Mouse (Mus musculus): ENCODE data around the gene Col4a1. TPM values are rescaled to one million over a fixed set of nuclear protein-coding genes. Genes with fewer than 3 reads are reported as not detected.

Col4a1 gene
- polyA plus RNA-seq, 1 experiment from 2014 or later, result 130 TPM

DNA sequence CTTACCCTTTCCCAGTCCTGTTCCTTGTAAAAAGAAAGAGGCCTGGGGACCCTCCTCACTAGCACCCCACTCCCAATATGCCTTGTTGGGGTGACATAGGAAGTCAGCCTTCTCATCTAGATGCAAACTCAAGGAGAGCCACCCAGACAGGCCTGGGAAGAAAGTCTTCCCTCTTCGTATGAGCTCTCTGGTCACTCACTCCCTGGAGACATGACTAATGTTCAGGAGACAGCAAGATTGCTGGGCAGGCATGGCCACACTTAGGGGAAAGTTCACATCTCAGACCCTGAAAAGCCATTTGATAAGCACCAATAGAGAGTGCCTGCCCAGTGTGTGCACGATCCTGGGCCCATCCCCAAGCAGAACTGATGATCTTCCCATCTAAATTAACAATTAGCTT is 2.6 kb downstream of the Col4a1 start:
- H3K27ac ChIP-seq (ENCODE audit: low read depth, low read length), result no peak overlapping the region
- no peaks in the 10 kb centered on the region for H3K9me3 ChIP-seq (ENCODE audit: control insufficient read depth, low read length)
- no peaks in the 10 kb centered on the region for H3K36me3 ChIP-seq (ENCODE audit: control insufficient read depth, insufficient read depth, low read length)
- DNase-seq (ENCODE audit: low spot score) (no peak), ATAC-seq (ENCODE audit: insufficient read depth, low FRiP score, low TSS enrichment) (no peak)
- 65% methylated on average over 2 of the region's 2 CpGs for WGBS
- H3K4me1 ChIP-seq (ENCODE audit: control insufficient read depth, insufficient read depth, low read length), result peaks cover 13% of the 10 kb centered on the region
- no peak overlapping the region for H3K9ac ChIP-seq (ENCODE audit: low read length)
- H3K4me2 ChIP-seq (ENCODE audit: low read depth), result peak overlapping the region; percentile 20
- H3K4me3 ChIP-seq (ENCODE audit: low read depth, low read length), result no peak overlapping the region
- H3K27me3 ChIP-seq (ENCODE audit: control insufficient read depth, insufficient read depth, low read length), result peaks cover 30% of the 10 kb centered on the region

DNA sequence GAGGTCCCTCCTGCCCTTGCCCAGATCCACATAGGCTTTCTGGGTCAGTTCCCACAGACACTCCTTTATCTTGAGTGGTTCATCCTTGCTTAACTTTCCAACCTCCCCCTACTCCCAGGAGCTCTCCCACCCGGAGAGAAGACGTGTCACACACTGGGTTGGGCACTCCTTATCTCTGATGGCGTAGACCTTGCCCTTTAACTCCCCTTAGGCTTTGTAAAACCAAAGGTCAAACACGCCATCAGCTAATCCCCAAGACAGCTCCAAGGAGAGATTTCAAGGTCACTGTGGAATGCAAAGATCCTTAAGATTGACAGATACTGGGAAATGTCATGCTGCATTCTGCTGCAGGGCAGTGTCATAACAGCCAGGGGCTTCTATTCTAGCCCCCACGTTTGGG is 3.4 kb downstream of the Col4a1 start:
- 62% methylated on average over 5 of the region's 5 CpGs for WGBS
- DNase-seq (ENCODE audit: low spot score) (no peak), ATAC-seq (ENCODE audit: insufficient read depth, low FRiP score, low TSS enrichment) (no peak)
- no peaks in the 10 kb centered on the region for H3K9me3 ChIP-seq (ENCODE audit: control insufficient read depth, low read length)
- peaks cover 13% of the 10 kb centered on the region for H3K4me1 ChIP-seq (ENCODE audit: control insufficient read depth, insufficient read depth, low read length)
- H3K36me3 ChIP-seq (ENCODE audit: control insufficient read depth, insufficient read depth, low read length), result no peaks in the 10 kb centered on the region
- H3K27ac ChIP-seq (ENCODE audit: low read depth, low read length), result no peak overlapping the region
- no peak overlapping the region for H3K4me2 ChIP-seq (ENCODE audit: low read depth)
- no peak overlapping the region for H3K4me3 ChIP-seq (ENCODE audit: low read depth, low read length)
- H3K9ac ChIP-seq (ENCODE audit: low read length), result no peak overlapping the region
- H3K27me3 ChIP-seq (ENCODE audit: control insufficient read depth, insufficient read depth, low read length), result peaks cover 30% of the 10 kb centered on the region

DNA sequence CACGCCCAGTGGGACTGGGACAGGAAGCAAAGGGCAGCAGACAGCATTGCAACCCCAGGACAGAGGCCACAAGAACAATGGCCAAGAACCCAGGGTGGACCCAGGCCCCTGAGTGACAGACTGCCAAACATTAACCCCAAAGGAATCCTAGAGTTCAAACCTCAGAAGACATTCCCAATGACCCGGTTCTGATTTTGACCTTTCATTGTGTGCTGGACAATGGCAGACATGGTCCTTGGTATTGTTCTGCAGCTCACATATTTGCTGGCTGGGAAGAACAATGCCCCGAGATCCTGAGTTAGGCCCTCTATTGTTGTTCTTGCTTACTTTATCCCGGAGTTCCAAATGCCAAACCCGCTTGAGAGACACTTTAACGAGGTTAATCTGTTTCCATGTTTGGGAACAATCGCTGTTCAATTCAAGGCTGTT is 4.0 kb downstream of the Col4a1 start:
- Histone ChIP-seq H3K4me3 (ENCODE audit: low read depth, low read length) (no peak overlapping the region), H3K27me3 (ENCODE audit: control insufficient read depth, insufficient read depth, low read length) (peaks cover 25% of the 10 kb centered on the region), H3K4me1 (ENCODE audit: control insufficient read depth, insufficient read depth, low read length) (peaks cover 9% of the 10 kb centered on the region)

DNA sequence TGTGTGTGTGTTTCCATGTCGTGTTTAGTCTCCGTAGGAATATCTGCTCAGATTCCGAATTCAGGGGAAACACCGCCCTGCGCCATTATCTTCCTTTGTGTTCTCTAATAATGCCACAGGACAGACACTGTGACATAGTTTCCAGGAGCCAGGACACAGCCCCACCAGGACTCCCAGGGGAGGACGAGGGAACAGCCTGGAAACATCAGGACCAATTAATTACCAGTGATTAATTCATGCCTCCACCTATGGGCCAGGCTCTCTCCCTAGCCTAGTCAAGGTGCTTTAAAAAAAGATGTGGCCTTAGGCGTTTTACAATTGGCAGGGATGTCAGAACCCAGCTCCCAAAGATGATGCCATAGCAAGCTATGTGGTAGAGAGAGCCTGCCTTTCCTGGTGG is 5.2 kb downstream of the Col4a1 start:
- no peak overlapping the region for H3K27ac ChIP-seq (ENCODE audit: low read depth, low read length)
- DNase-seq (ENCODE audit: low spot score), result no peak
- H3K4me2 ChIP-seq (ENCODE audit: low read depth), result no peak overlapping the region
- ATAC-seq (ENCODE audit: insufficient read depth, low FRiP score, low TSS enrichment), result no peak
- H3K9ac ChIP-seq (ENCODE audit: low read length), result no peak overlapping the region
- no peaks in the 10 kb centered on the region for H3K36me3 ChIP-seq (ENCODE audit: control insufficient read depth, insufficient read depth, low read length)
- peaks cover 3% of the 10 kb centered on the region for H3K4me1 ChIP-seq (ENCODE audit: control insufficient read depth, insufficient read depth, low read length)
- 76% methylated on average over 7 of the region's 7 CpGs for WGBS
- H3K4me3 ChIP-seq (ENCODE audit: low read depth, low read length), result no peak overlapping the region
- peaks cover 16% of the 10 kb centered on the region for H3K27me3 ChIP-seq (ENCODE audit: control insufficient read depth, insufficient read depth, low read length)
- no peaks in the 10 kb centered on the region for H3K9me3 ChIP-seq (ENCODE audit: control insufficient read depth, low read length)

More for the DNA sequence above, 4.0 kb downstream of the Col4a1 start:
- Histone ChIP-seq H3K9ac (ENCODE audit: low read length) (no peak overlapping the region), H3K27ac (ENCODE audit: low read depth, low read length) (no peak overlapping the region), H3K4me2 (ENCODE audit: low read depth) (no peak overlapping the region), H3K36me3 (ENCODE audit: control insufficient read depth, insufficient read depth, low read length) (no peaks in the 10 kb centered on the region), H3K9me3 (ENCODE audit: control insufficient read depth, low read length) (no peaks in the 10 kb centered on the region)
- WGBS, result 50% methylated on average over 7 of the region's 7 CpGs
- ATAC-seq (ENCODE audit: insufficient read depth, low FRiP score, low TSS enrichment) (no peak), DNase-seq (ENCODE audit: low spot score) (no peak)

GRCm38 (mm10) chr8:11305539-11305938 is 7.1 kb downstream of the Col4a1 start:
- no peak overlapping the region for H3K4me3 ChIP-seq (ENCODE audit: low read depth, low read length)
- WGBS, result 97% methylated on average over 1 of the region's 1 CpGs
- H3K27me3 ChIP-seq (ENCODE audit: control insufficient read depth, insufficient read depth, low read length), result 0 out of 2 replicates have a peak, but pooled peaks cover 2% of the 10 kb centered on the region
- no peaks in the 10 kb centered on the region; the same call in 1 of the 2 replicates for H3K36me3 ChIP-seq (ENCODE audit: control insufficient read depth, insufficient read depth, low read length)
- peaks cover 3% of the 10 kb centered on the region for H3K4me1 ChIP-seq (ENCODE audit: control insufficient read depth, insufficient read depth, low read length)
- no peak overlapping the region for H3K4me2 ChIP-seq (ENCODE audit: low read depth)
- no peak overlapping the region for H3K27ac ChIP-seq (ENCODE audit: low read depth, low read length)
- no peak for DNase-seq (ENCODE audit: low spot score)
- H3K9me3 ChIP-seq (ENCODE audit: control insufficient read depth, low read length), result no peaks in the 10 kb centered on the region
- no peak overlapping the region for H3K9ac ChIP-seq (ENCODE audit: low read length)
- ATAC-seq (ENCODE audit: insufficient read depth, low FRiP score, low TSS enrichment), result no peak

GRCm38 (mm10) chr8:11304027-11304601 is 8.5 kb downstream of the Col4a1 start:
- ATAC-seq (ENCODE audit: insufficient read depth, low FRiP score, low TSS enrichment) (no peak), DNase-seq (ENCODE audit: low spot score) (no peak)
- no peak overlapping the region for H3K27ac ChIP-seq (ENCODE audit: low read depth, low read length)
- no peak overlapping the region for H3K4me3 ChIP-seq (ENCODE audit: low read depth, low read length)
- no peaks in the 10 kb centered on the region for H3K9me3 ChIP-seq (ENCODE audit: control insufficient read depth, low read length)
- H3K4me2 ChIP-seq (ENCODE audit: low read depth), result no peak overlapping the region
- no peaks in the 10 kb centered on the region; the same call in 1 of the 2 replicates for H3K36me3 ChIP-seq (ENCODE audit: control insufficient read depth, insufficient read depth, low read length)
- H3K27me3 ChIP-seq (ENCODE audit: control insufficient read depth, insufficient read depth, low read length), result no peaks in the 10 kb centered on the region
- peaks cover 3% of the 10 kb centered on the region for H3K4me1 ChIP-seq (ENCODE audit: control insufficient read depth, insufficient read depth, low read length)
- no peak overlapping the region for H3K9ac ChIP-seq (ENCODE audit: low read length)
- 79% methylated on average over 6 of the region's 6 CpGs for WGBS

- Histone ChIP-seq H3K9me3 (ENCODE audit: control insufficient read depth, low read length) (no peaks in the 10 kb centered on the region), H3K36me3 (ENCODE audit: control insufficient read depth, insufficient read depth, low read length) (no peaks in the 10 kb centered on the region; the same call in 1 of the 2 replicates), H3K4me2 (ENCODE audit: low read depth) (no peak overlapping the region), H3K27me3 (ENCODE audit: control insufficient read depth, insufficient read depth, low read length) (no peaks in the 10 kb centered on the region), H3K9ac (ENCODE audit: low read length) (no peak overlapping the region), H3K27ac (ENCODE audit: low read depth, low read length) (no peak overlapping the region), H3K4me1 (ENCODE audit: control insufficient read depth, insufficient read depth, low read length) (no peaks in the 10 kb centered on the region), H3K4me3 (ENCODE audit: low read depth, low read length) (no peak overlapping the region)
- ATAC-seq (ENCODE audit: insufficient read depth, low FRiP score, low TSS enrichment) (no peak), DNase-seq (ENCODE audit: low spot score) (no peak)
- 87% methylated on average over 8 of the region's 8 CpGs for WGBS
Measured at GRCm38 (mm10) chr8:11300436-11300835, 12.2 kb downstream of the Col4a1 start.

GRCm38 (mm10) chr8:11299317-11299602 is 13.4 kb downstream of the Col4a1 start:
- no peaks in the 10 kb centered on the region for H3K9me3 ChIP-seq (ENCODE audit: control insufficient read depth, low read length)
- 76% methylated on average over 3 of the region's 3 CpGs for WGBS
- no peaks in the 10 kb centered on the region; the same call in 1 of the 2 replicates for H3K36me3 ChIP-seq (ENCODE audit: control insufficient read depth, insufficient read depth, low read length)
- ATAC-seq (ENCODE audit: insufficient read depth, low FRiP score, low TSS enrichment), result no peak
- no peaks in the 10 kb centered on the region for H3K4me1 ChIP-seq (ENCODE audit: control insufficient read depth, insufficient read depth, low read length)
- DNase-seq (ENCODE audit: low spot score), result no peak
- H3K4me2 ChIP-seq (ENCODE audit: low read depth), result no peak overlapping the region
- H3K9ac ChIP-seq (ENCODE audit: low read length), result no peak overlapping the region
- no peak overlapping the region for H3K4me3 ChIP-seq (ENCODE audit: low read depth, low read length)
- H3K27ac ChIP-seq (ENCODE audit: low read depth, low read length), result no peak overlapping the region
- no peaks in the 10 kb centered on the region for H3K27me3 ChIP-seq (ENCODE audit: control insufficient read depth, insufficient read depth, low read length)

DNA sequence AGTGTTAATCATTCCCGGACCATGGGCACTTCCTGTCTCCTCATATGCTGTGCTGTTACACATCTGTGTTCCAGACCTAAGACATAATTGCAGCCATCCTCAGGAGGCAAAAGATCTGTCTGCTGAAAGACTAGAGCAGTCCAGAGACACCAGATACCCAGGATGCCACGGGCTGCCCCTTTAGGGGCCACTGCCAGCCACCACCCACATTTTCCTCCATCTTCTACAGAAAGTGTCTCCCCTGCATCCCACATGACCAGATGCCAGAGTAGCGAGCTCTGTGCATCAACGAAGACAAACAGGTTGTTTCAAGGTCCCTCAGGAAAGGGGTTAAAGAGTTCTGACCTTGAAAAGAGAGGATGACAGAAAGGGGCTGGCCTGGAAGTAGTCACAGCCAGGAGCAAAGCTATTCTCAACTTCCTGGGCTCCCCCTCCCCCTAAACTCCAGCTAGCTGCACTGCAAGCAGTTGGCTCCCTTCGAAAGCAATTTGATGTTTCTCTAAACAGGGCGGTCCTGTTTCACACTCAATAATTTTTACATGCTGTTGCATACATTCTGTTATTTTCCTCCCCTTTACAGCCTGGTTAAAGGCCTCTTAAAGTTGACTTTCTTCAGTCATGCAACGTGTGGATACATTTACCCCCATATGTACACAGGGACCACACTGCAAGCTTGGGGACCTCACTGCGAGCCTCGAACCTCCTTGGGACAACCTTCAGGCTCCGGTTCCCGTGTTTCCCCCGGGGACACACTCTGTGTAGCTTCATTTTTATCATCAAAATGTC is 13.9 kb downstream of the Col4a1 start:
- H3K4me3 ChIP-seq (ENCODE audit: low read depth, low read length), result no peak overlapping the region
- 60% methylated on average over 12 of the region's 12 CpGs for whole genome bisulfite sequencing
- no peaks in the 10 kb centered on the region for H3K9me3 ChIP-seq (ENCODE audit: control insufficient read depth, low read length)
- no peaks in the 10 kb centered on the region for H3K27me3 ChIP-seq (ENCODE audit: control insufficient read depth, insufficient read depth, low read length)
- ATAC-seq (ENCODE audit: insufficient read depth, low FRiP score, low TSS enrichment) (no peak), DNase-seq (ENCODE audit: low spot score) (no peak)
- H3K4me1 ChIP-seq (ENCODE audit: control insufficient read depth, insufficient read depth, low read length), result no peaks in the 10 kb centered on the region
- no peaks in the 10 kb centered on the region; the same call in 1 of the 2 replicates for H3K36me3 ChIP-seq (ENCODE audit: control insufficient read depth, insufficient read depth, low read length)
- H3K4me2 ChIP-seq (ENCODE audit: low read depth), result no peak overlapping the region
- H3K27ac ChIP-seq (ENCODE audit: low read depth, low read length), result no peak overlapping the region
- H3K9ac ChIP-seq (ENCODE audit: low read length), result no peak overlapping the region

Measured in neural tube, embryonic 11.5 days (tissue).